ENCODE assay signal across 1 mouse cellular context in genomic region chr1:74344163-74344916, GRCm38 (mm10).
TF ChIP-seq lines count a peak whose summit lies in the region.

No protein-coding gene starts in this region.

TF ChIP-seq in CH12.LX, 34 proteins besides CTCF, POLR2A, EP300 and RAD21 (continued from another document):
- TF ChIP-seq TCF12 (IDR thresholded peaks at IDR 0.05; ENCODE audit: low read depth, low read length), result peak; percentile 99
- peak; percentile 97 for TF ChIP-seq MEF2A (IDR thresholded peaks at IDR 0.05; ENCODE audit: borderline replicate concordance, low read depth, low read length)
- peak; percentile 75; the same call in 1 of the 2 replicates for TF ChIP-seq UBTF (IDR thresholded peaks at IDR 0.05; ENCODE audit: low read depth, low read length)
- 0 out of 2 replicates have a peak, but pooled peaks have one; percentile 67 for TF ChIP-seq SIN3A (IDR thresholded peaks at IDR 0.05; ENCODE audit: low read length)
- no peak for TF ChIP-seq ZKSCAN1 (IDR thresholded peaks at IDR 0.05; ENCODE audit: borderline replicate concordance, low read depth, low read length)
- peak; percentile 68 for TF ChIP-seq ZMIZ1 (IDR thresholded peaks at IDR 0.05; ENCODE audit: low read depth, low read length)
- TF ChIP-seq MAFK (IDR thresholded peaks at IDR 0.05; ENCODE audit: insufficient replicate concordance, low read length), result peak; percentile 70; the same call in 1 of the 2 replicates
- peak; percentile 62 for TF ChIP-seq JUN (IDR thresholded peaks at IDR 0.05; ENCODE audit: insufficient read depth, low read depth, low read length)
- TF ChIP-seq JUND (conservative IDR thresholded peaks at IDR 0.05; ENCODE audit: low read depth, low read length), result peak; percentile 56
- peak; percentile 25; the same call in 1 of the 2 replicates for TF ChIP-seq TBP (conservative IDR thresholded peaks at IDR 0.05; ENCODE audit: low read depth, low read length)
- peak; percentile 28; the same call in 1 of the 2 replicates for TF ChIP-seq HCFC1 (IDR thresholded peaks at IDR 0.05; ENCODE audit: low read depth, low read length)
- TF ChIP-seq ELF1 (IDR thresholded peaks at IDR 0.05; ENCODE audit: low read depth, low read length), result no peak
- TF ChIP-seq MAX (IDR thresholded peaks at IDR 0.05; ENCODE audit: low read length), result peak; percentile 28; the same call in 1 of the 2 replicates
- peak; percentile 52 for TF ChIP-seq RCOR1 (conservative IDR thresholded peaks at IDR 0.05; ENCODE audit: low read depth, low read length)
- peak; percentile 83 for TF ChIP-seq IRF4 (IDR thresholded peaks at IDR 0.05; ENCODE audit: low read depth, low read length)
- TF ChIP-seq NELFE (IDR thresholded peaks at IDR 0.05; ENCODE audit: low read depth, low read length), result no peak
- TF ChIP-seq MXI1 (IDR thresholded peaks at IDR 0.05; ENCODE audit: low read depth, low read length), result peak; percentile 71; the same call in 1 of the 2 replicates
- TF ChIP-seq NRF1 (IDR thresholded peaks at IDR 0.05; ENCODE audit: low read depth, low read length), result peak; percentile 70
- no peak for TF ChIP-seq POLR2AphosphoS2 (IDR thresholded peaks at IDR 0.05; ENCODE audit: low read depth, low read length)
- TF ChIP-seq MAZ (IDR thresholded peaks at IDR 0.05; ENCODE audit: low read depth, low read length), result peak; percentile 81; the same call in 1 of the 2 replicates
- peak; percentile 86 for TF ChIP-seq BHLHE40 (IDR thresholded peaks at IDR 0.05; ENCODE audit: low read depth, low read length)
- TF ChIP-seq KAT2A (IDR thresholded peaks at IDR 0.05; ENCODE audit: insufficient replicate concordance, low read length), result no peak
- TF ChIP-seq SMC3 (IDR thresholded peaks at IDR 0.05; ENCODE audit: low read depth, low read length), result peak; percentile 7; the same call in 1 of the 2 replicates
TF ChIP-seq in CH12.LX: peak in this region for 21.
